Mouse (Mus musculus) 416B (cell line): ENCODE measurements around the gene Fntb.

ENCODE experiments used
- DNase-seq: peaks from one replicate; pipeline ENCODE4 v3.0.0; 2011; ENCODE audit warnings: low read depth

Gene Fntb

GRCm38 (mm10) chr12:76886826-76887225 is 121.4 kb downstream of the Fntb start:
- DNase-seq: peak; percentile 73

DNA sequence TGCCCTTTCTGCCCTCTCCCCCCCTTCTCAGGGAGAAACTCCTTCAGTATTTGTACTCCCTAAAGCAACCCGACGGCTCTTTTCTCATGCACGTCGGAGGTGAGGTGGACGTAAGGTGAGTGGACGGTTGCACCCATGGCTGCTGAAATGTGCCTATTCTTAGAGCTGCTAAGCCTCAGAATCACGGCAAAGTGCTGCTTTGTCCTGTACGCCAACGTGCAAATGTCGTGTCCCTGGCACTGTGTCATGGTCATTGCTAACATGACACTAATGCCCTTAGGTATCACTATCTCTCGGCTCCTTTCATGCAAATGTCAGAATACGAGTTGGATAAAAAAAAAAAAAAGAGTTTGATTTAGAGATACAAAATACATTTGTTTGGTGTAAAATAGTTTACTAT is 122.6 kb downstream of the Fntb start:
- no peak for DNase-seq

GRCm38 (mm10) chr12:76889404-76890184 is 124.2 kb downstream of the Fntb start:
- peak; percentile 11 for DNase-seq

- DNase-seq: no peak
Observed at GRCm38 (mm10) chr12:76891160-76891559, 125.8 kb downstream of the Fntb start.

DNA sequence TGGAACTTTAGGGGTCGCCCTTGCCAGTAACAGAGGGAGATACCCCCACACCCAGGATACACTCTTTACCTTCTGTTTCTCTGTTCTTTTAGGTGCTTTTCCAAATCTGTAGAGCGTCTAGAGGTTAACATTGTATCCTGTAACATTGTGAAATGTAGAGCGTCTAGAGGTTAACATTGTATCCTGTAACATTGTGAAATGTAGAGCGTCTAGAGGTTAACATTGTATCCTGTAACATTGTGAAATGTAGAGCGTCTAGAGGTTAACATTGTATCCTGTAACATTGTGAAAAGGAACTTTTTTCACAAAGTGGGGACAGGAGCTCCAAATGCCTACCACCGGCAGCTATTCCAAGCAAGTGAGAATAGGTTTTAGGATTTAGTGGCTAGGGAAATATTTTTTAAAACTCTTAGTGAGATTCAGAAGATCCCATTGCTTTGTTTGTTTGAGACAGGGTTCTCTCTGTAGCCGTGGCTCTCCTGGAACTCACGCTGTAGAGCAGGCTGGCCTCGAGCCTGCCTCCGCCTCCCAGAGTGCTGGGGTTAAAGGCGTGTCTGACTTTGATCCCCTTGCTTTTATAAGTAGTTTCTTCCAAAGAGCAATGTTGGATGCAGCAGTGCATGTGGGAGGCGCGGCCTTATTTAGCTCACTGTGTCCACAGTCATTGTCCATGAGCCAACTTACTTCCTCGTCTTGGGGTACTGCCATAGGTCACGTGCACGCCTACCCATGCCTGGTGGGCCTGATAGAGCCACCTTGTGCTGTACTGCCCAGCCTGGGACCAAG is 127.7 kb downstream of the Fntb start:
- DNase-seq: no peak

GRCm38 (mm10) chr12:76894792-76895559 is 129.6 kb downstream of the Fntb start:
- no peak for DNase-seq

DNA sequence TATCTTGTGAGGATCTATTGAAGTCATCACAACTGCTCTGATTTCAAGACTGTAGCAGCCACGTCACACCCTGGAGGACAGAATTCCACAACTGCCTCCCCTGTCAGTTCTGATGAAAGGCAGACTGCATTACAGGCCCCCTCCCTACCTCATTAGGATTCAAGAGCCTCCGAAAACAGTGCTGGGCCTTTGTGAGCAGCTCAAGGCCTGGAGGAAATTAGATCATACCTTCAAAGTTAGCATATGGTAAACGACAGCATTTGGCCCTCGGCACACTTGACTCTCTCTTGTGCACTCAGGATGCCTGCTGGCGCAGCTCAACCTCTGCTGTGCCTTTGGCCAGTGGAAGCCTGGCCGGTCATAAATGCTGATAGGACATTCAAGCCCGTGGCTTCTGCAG is 130.4 kb downstream of the Fntb start:
- no peak for DNase-seq

GRCm38 (mm10) chr12:76896566-76896965 is 131.2 kb downstream of the Fntb start:
- no peak for DNase-seq

GRCm38 (mm10) chr12:76897006-76897405 is 131.6 kb downstream of the Fntb start:
- no peak for DNase-seq

GRCm38 (mm10) chr12:76898141-76898540 is 132.8 kb downstream of the Fntb start:
- no peak for DNase-seq

- no peak for DNase-seq
Observed at GRCm38 (mm10) chr12:76899261-76899975, 134.0 kb downstream of the Fntb start.

GRCm38 (mm10) chr12:76901508-76902294 is 136.3 kb downstream of the Fntb start:
- DNase-seq: no peak

DNA sequence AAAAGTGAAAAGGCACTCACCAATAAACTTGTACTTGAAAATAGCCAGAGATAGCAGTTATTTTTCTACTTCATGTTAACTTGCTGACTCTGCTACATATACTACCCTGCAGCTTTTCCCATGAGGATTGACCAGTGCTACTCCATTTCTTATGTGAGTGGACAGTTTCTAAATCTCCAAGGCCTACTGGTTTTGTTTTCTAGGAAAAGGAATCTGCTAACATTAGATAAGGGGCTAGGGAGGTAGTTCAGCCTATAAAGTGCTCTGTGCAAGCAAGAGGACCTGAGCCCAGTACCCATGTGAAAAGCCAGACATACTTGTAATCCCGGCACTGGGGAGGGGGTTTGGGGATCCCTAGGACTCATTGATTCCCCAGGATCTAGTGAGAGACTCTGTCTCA is 140.9 kb downstream of the Fntb start:
- no peak for DNase-seq

GRCm38 (mm10) chr12:76909218-76909617 is 143.8 kb downstream of the Fntb start:
- no peak for DNase-seq

DNA sequence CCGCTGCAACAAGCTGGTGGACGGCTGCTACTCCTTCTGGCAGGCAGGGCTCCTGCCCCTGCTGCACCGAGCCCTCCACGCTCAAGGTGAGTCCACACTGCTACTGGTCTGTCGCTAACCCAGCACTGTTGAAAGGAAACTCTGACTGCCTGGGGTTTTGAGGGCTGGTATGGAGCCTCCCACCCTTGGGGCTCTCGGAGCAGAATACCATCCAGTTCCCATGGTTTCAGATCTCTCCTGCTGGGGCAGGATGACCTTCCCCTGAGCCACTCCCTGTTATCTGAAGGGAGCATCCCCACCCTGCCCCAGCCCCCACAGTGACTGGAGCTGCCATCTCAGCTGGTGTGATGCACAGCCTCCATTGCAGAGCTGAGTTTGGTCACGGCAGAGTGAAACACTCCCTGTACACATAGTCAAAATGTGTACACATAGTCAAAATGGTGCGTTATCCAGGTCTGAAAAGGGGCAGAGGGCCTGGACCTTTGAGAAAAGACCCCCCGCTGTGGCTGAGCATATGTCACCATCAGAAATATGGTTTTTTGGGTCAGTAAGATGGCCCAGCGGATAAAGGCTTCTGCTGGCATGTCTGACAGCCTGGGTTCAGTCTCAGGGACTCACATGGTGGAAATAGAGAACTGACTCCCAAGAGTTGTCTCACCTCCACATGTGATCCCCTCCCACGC is 145.0 kb downstream of the Fntb start:
- no peak for DNase-seq

GRCm38 (mm10) chr12:76911171-76911726 is 145.9 kb downstream of the Fntb start:
- no peak for DNase-seq

DNA sequence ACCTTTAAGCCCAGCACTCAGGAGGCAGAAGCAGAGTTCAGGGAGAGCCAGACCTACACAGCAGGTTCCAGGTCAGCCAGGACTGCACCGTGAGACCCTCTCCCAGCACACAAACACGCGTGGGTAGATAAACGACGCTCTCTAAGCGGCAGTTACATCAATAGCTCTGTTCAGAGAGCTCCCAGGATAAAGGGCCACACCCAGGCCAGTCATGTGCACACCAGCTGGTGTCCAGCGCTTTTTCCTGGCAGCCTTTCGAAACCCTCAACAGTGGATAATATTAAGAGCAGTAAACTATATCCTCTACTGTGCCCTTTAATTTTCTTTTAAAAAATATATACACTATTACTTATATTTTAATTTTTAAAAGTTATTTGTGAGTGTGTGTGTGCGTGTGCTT is 146.8 kb downstream of the Fntb start:
- no peak for DNase-seq

GRCm38 (mm10) chr12:76916163-76916562 is 150.8 kb downstream of the Fntb start:
- DNase-seq: no peak

- DNase-seq: no peak
Observed at GRCm38 (mm10) chr12:76918113-76918512, 152.7 kb downstream of the Fntb start.

DNA sequence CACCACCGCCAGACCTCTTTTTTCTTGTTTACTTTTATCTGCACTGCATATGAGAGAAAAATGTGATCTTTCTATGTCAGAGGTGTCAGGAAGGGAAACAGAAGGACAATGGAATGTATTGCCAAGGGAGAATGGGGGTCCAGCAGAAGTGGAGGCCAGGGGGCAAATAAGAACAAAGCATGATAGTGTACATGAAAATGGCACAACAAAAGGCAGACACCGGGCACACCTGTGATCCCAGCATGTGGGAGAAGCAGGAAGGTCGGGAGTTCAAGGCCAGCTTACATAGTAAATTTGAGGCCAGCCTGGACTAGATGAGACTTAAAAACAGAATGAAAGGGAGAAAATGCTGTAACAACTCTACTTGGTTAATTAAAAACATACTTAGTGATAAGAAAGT is 153.5 kb downstream of the Fntb start:
- DNase-seq: no peak
